Mouse (Mus musculus): ENCODE data around the gene Myrfl. TPM values are rescaled to one million over a fixed set of nuclear protein-coding genes. Genes with fewer than 3 reads are reported as not detected.

The Myrfl gene
- total RNA-seq, 2 experiments from 2014 or later, result 0.08 to 0.25 TPM

DNA sequence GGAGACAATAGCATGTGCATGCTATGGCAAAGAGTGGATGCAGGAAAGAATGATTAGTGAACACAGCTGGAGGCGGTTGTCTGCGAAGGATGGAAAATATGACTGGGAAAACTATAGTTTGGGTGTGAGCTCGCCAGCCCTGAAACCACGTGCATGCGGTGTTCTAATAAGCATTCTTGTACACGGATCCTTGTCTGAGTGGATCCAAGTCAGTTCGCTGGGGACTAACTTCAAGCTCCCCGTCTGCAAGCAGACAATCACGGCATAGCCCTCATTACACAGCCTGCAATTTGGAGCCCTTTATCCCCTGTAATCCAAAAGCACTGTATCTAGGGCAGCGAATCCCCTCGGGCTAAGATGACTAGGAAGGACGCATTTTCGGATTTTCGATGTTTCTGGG, 136.2 kb downstream of the Myrfl start:
- intact Hi-C loops (cut with DNase I), result no loop called here
- H3K4me3 ChIP-seq, result peak overlapping the region; percentile 23
- DNase-seq, result no peak
- TF ChIP-seq CTCF (IDR thresholded peaks at IDR 0.05), result no peak
- no peak overlapping the region for H3K27ac ChIP-seq

DNA sequence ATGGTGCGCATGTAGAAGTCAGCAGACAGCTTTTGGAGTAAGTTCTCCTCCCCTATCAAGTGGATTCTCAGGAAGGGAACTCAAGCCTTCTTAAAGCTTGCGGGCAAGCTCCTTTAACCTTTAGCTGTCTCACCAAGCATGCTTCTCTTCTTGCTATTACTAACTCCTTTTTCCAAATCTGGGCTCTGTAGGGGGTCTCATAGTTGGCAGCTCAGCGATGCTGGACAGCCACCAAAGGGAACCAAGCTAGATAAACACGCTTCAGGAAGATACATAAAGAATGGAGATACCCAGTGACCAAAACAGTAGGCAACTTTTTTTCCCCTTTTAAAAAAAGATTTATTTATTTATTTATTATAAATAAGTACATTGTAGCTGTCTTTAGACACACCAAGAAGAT, 136.9 kb downstream of the Myrfl start:
- intact Hi-C loops (cut with DNase I), result no loop called here
- Histone ChIP-seq H3K27ac (no peak overlapping the region), H3K4me3 (no peak overlapping the region)
- DNase-seq, result no peak
- TF ChIP-seq CTCF (IDR thresholded peaks at IDR 0.05), result no peak

DNA sequence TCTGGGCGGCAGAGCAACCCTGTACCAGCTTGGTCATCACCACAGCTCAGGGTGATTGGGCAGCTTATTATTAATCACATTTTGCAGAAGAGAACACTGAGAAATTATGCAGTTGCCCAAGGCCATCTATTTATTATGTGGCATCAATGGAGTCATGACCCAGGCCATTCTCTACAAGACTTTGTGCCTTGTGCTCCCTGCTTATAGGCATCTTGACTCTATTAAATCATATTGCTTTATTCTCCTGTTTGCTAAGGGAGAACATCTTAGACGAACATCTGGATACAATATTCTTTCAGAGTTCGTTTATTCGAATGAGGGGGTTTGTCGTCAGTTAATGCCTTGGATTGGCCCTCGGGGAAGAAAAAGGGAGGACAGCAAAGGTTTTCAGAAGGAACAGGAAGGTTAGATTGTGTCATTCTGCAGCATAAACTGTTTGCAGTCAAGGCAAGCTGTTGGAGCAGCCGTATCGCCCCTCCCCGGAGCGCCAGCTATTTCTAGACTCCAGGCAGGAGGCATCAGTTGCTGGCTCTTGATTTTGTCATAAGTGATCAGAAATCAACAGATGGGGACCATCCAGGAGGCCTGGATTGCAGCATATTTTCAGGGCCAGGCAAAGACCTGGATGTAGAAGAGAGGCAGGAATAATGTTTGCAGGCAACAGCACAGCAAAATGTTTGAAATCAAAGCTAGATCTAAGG, 140.7 kb downstream of the Myrfl start:
- DNase-seq, result no peak
- Histone ChIP-seq H3K27ac (no peak overlapping the region), H3K4me3 (no peak overlapping the region)
- no peak for TF ChIP-seq CTCF (IDR thresholded peaks at IDR 0.05)
- intact Hi-C loops (cut with DNase I), result no loop called here

DNA sequence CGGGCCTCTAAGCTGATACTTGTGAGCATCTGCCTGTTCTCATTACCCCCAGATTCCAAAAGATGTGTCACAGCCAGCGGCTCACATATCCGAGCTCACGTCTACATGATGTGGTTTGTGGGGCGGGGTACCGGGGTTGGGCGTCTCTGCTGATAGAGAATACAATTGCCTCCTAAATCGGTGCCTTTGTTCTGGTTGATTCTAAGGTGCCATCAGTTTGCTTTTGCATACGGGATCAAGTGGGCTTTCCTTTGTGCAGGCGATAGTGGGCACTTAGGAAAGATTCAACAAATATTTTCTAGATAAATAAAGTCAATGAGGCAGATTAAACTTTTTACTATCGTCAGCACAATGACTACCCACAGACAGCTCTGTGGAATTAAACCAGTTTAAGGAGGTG, 141.8 kb downstream of the Myrfl start:
- Histone ChIP-seq H3K27ac (no peak overlapping the region), H3K4me3 (no peak overlapping the region)
- TF ChIP-seq CTCF (IDR thresholded peaks at IDR 0.05), result no peak
- DNase-seq, result no peak
- intact Hi-C loops (cut with DNase I), result no loop called here

DNA sequence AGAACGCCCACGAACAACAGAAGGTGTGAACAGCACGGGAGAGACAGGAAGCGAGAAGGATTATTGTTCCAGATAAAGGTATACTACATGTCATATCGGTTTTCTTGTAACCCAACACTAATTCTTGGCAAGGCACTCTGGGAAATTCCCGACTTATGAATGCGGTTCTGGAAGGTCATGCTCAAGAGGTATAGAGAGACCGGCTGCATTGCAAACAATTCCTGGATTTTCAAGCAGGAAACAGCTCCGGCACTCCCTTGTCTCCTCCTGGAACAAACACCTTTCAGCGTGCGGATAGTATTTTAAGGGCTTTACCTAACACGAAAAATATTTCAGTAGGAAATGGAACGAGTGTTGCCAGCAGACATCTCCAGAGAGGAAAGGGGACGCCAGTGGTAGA, 145.8 kb downstream of the Myrfl start:
- intact Hi-C loops (cut with DNase I), result no loop called here
- DNase-seq, result no peak
- no peak overlapping the region for H3K4me3 ChIP-seq
- H3K27ac ChIP-seq, result peak overlapping the region; percentile 74
- TF ChIP-seq CTCF (IDR thresholded peaks at IDR 0.05), result no peak

DNA sequence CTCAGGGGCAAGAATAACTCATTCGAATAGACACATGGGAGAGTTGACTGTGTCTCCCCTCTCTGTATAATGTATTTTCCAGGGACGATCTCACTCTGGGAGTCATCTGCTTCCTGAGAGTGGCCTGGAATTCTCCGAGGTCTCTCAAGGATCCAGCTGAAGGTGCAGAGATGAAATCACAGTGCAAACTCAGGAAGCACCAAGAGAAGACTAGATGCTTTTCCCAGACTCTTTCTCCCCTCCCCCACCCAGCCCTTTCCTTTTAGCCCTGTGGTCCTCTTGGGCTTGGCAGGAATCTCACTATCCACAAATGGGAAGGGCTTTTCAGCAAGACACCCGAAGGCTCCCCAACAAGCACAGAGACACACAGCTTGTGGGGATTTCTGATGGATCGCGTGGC, 146.7 kb downstream of the Myrfl start:
- no peak for TF ChIP-seq CTCF (IDR thresholded peaks at IDR 0.05)
- H3K4me3 ChIP-seq, result no peak overlapping the region
- intact Hi-C loops (cut with DNase I), result no loop called here
- peak overlapping the region; percentile 74 for H3K27ac ChIP-seq
- no peak for DNase-seq

DNA sequence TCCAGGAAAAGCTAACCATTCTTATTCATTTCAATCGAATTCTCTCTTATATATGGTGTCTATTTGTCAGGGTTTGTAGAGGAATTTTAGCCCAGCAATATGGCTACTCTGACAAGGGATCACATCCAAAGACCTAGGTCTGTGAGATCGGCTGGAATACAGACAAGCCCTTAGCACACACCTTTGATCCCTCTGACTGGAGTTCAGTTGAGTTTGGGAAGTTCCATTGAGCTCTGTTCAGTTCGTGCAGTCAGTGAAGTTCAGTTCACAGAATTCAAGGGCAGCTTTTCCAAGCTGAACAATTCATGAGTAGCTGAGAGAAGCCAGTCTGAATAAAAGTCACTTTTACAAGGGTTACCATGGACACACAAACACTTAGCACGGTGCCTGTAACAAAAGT, 148.0 kb downstream of the Myrfl start:
- TF ChIP-seq CTCF (IDR thresholded peaks at IDR 0.05), result no peak
- no peak for DNase-seq
- Histone ChIP-seq H3K27ac (no peak overlapping the region), H3K4me3 (no peak overlapping the region)
- intact Hi-C loops (cut with DNase I), result no loop called here

DNA sequence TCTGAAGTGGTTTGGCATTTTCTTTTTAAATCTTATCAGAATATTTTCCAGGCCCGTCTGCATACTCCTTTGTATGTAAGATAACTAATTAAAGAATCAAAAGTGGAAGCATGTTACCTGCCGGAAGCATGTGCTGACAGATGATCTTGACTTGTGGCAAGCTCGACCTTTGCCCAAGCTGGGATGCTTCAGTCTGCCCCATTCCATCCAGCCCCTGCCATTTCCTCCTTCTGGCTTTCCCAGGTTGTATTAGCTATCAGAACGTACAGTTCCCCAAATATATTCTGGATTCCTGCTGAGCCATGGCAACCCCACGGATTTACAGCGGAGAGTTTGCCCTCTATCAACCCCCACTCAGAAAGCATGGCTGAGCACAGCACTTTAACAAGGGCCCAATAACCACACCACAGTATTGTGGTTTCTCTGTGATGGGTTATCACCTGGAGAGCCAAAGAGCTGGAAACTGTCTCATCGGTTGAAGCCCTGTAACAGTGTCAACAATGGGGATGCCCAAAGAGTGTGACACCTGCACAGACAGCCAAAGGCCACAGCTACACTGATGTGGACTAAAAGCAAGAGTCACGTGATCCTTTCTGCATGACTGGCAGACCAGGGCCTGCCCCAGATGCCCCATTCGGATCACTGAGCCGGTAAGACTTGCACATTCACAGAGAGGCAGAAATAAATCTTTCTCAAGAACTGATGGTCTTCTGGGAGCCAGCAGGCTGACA, 150.3 kb downstream of the Myrfl start:
- Histone ChIP-seq H3K4me3 (no peak overlapping the region), H3K27ac (no peak overlapping the region)
- intact Hi-C loops (cut with DNase I), result no loop called here
- no peak for DNase-seq
- no peak for TF ChIP-seq CTCF (IDR thresholded peaks at IDR 0.05)

DNA sequence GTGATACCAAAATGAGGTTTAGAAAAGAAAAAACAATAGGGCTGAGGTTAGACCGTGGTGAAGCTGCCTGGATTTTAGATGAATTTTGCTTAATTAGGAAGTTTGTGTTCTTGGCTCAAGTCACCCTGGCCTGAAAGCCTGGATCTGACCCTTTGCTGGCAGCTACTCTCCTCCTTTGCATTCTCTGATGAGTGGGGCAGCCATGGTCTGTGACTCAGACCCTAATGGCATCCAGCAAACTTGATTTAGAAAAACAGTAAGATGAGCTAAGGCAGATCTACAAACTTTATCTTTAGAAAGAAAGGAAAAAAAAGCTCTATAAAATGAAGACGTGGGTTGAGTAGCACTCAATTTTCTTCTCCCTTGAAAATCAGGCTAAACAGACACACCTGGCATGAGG, 154.0 kb downstream of the Myrfl start:
- intact Hi-C loops (cut with DNase I), result no loop called here
- no peak for DNase-seq
- Histone ChIP-seq H3K27ac (no peak overlapping the region), H3K4me3 (no peak overlapping the region)
- TF ChIP-seq CTCF (IDR thresholded peaks at IDR 0.05), result no peak

DNA sequence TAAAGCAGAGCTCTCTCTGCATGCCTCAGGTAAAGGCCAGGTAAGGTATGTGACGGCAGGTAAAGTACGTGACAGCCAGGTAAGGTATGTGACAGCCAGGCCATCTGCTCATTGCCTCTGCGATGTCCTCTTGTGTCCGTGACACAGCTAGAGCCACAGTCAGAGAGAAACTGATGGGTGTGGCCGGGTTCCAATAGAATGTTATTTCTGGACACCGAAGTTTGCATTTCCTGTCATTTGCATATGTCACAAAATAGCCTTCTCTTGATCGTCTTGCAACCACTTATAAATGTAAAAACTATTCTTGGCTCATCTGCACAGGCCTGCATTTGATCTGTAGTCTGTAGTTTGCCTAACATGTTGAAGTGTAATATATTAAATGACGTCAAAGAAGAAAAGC, 154.5 kb downstream of the Myrfl start:
- intact Hi-C loops (cut with DNase I), result no loop called here
- H3K27ac ChIP-seq, result no peak overlapping the region

DNA sequence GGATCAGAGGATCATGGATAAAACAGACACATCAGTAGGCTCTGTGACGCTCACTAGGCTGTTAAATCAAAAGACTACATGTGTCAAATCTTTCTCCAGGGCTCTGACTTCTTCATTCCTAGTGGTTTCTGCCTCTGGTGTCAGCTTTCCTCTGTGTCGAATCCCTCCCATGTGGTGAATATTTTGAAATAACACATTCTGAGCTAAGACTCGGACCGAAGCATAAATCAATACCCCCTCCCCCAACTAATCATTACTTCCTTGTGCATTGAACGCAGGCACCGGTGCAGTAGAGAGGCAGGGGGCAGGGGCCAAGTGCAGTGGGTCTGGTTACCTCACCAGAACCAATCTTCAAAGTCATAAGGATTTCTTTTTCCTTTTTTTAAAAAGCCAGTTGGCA, 155.4 kb downstream of the Myrfl start:
- no peak for TF ChIP-seq CTCF (IDR thresholded peaks at IDR 0.05)
- no peak overlapping the region for H3K4me3 ChIP-seq
- H3K27ac ChIP-seq, result no peak overlapping the region
- intact Hi-C loops (cut with DNase I), result no loop called here
- no peak for DNase-seq

More for the DNA sequence above, 154.5 kb downstream of the Myrfl start:
- no peak for DNase-seq
- H3K4me3 ChIP-seq, result no peak overlapping the region
- no peak for TF ChIP-seq CTCF (IDR thresholded peaks at IDR 0.05)

DNA sequence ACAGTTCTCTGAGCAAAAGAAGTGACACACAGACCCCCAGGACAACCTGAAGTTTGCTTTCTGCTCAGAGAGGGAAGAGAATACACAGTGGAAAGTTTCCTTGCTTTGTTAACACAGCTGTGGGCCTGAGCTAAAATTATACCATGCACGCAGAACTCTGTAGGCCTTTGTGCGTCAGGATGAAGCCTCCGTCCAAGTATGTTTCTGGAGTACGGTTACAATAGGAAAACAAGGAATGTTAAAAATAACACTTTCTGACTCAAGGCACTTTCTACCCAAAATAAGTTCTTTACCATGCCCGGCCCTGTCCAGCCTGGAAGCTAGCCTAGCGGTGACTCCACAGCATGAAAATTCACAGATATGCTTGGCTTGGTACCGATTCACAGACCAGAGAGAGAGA, 156.6 kb downstream of the Myrfl start:
- DNase-seq, result no peak
- no peak for TF ChIP-seq CTCF (IDR thresholded peaks at IDR 0.05)
- Histone ChIP-seq H3K27ac (peak overlapping the region; percentile 74), H3K4me3 (no peak overlapping the region)
- intact Hi-C loops (cut with DNase I), result no loop called here

DNA sequence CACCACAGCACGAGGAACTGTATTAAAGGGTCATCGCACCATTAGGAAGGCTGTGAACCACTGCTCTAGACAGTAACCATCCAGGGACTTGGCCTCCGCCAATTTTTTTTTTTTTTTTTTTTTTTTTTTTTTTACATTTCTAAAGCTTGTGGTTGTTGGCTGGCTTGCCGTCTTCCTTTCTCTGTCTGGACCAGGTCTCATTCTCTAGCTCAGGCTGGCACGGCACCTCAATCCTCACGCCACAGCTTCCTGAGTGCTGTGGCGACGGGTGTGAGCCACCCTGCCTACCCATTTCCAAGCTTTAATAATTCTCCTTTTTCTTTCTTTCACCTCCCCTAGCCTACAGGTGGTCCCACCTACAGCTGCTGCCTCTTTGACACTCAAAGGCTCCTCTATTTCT, 158.2 kb downstream of the Myrfl start:
- peak overlapping the region; percentile 74; the same call in 1 of the 2 replicates for H3K27ac ChIP-seq
- no peak for DNase-seq
- no peak overlapping the region for H3K4me3 ChIP-seq
- intact Hi-C loops (cut with DNase I), result no loop called here
- TF ChIP-seq CTCF (IDR thresholded peaks at IDR 0.05), result no peak

DNA sequence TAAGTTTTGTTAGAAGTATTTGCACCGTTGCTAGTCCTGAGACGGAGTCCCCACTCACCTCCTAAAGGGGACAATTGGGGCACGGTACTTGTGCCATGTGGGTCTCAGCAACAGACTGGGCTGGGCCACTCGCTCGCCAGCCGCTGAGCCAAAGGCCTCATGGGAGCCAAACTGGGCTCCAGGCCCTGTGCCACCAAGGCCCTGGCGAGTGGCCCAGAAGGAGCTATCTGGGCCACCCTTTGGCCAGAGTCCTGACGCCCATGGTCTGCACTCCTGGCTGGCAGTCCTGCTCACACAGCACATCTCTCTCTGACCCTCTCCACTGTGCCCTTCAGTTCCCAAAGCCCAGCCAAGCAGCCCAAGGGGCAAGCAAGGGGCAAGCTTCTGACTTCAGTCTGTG, 161.1 kb downstream of the Myrfl start:
- DNase-seq, result peak; percentile 88
- no peak for TF ChIP-seq CTCF (IDR thresholded peaks at IDR 0.05)
- intact Hi-C loops (cut with DNase I), result no loop called here
- peak overlapping the region; percentile 48; the same call in 1 of the 2 replicates for H3K27ac ChIP-seq
- no peak overlapping the region for H3K4me3 ChIP-seq
